Mouse (Mus musculus) adrenal gland, adult (tissue): Measurements from ENCODE around the gene Hoxa7.

Source experiments
- DNase-seq, 2 experiments: peaks; one replicate each; pipeline ENCODE4 v3.0.0; 2022 to 2023; ENCODE audit warnings: low spot score in 1 of 2; ENCODE audit not compliant: inconsistent age in 2 of 2

Gene Hoxa7

GRCm38 (mm10) chr6:52200751-52201250 is 20.9 kb downstream of the Hoxa7 start:
- no peak for DNase-seq

GRCm38 (mm10) chr6:52200073-52200750 is 21.4 kb downstream of the Hoxa7 start:
- DNase-seq, result peak; percentile 39 to 75

- DNase-seq, result peak; percentile 73 to 88
These were observed 24.4 kb downstream of the Hoxa7 start for GRCm38 (mm10) chr6:52197271-52197670.

GRCm38 (mm10) chr6:52196811-52197210 is 24.8 kb downstream of the Hoxa7 start:
- DNase-seq, result no peak

GRCm38 (mm10) chr6:52194690-52195089 is 27.0 kb downstream of the Hoxa7 start:
- no peak for DNase-seq

GRCm38 (mm10) chr6:52191860-52192550 is 29.6 kb downstream of the Hoxa7 start:
- DNase-seq, result peak; percentile 91 to 96

- peak; percentile 57 to 77 for DNase-seq
These were observed 30.5 kb downstream of the Hoxa7 start, which contains the start of gene Hoxa4 for GRCm38 (mm10) chr6:52190906-52191810. Gene Hoxa4, minus strand, starts transcription at chr6:52191753.

GRCm38 (mm10) chr6:52190410-52190809 is 31.2 kb downstream of the Hoxa7 start:
- DNase-seq, result peak; percentile 32 to 68

- peak in 1 of 2 experiments; percentile 51 for DNase-seq
These were observed 31.7 kb downstream of the Hoxa7 start for GRCm38 (mm10) chr6:52189909-52190308.

- peak in 1 of 2 experiments; percentile 65 for DNase-seq
These were observed 32.5 kb downstream of the Hoxa7 start for GRCm38 (mm10) chr6:52189172-52189591.

- DNase-seq, result no peak
These were observed 35.2 kb downstream of the Hoxa7 start for GRCm38 (mm10) chr6:52186500-52186899.

- DNase-seq, result no peak
These were observed 35.8 kb downstream of the Hoxa7 start for GRCm38 (mm10) chr6:52185834-52186233.

GRCm38 (mm10) chr6:52185222-52185621 is 36.4 kb downstream of the Hoxa7 start:
- DNase-seq, result peak; percentile 61 to 84

- peak in 1 of 2 experiments; percentile 50 for DNase-seq
These were observed 37.0 kb downstream of the Hoxa7 start for GRCm38 (mm10) chr6:52184668-52185067.

GRCm38 (mm10) chr6:52183311-52184080 is 38.2 kb downstream of the Hoxa7 start:
- no peak for DNase-seq

- DNase-seq, result no peak
These were observed 38.9 kb downstream of the Hoxa7 start for GRCm38 (mm10) chr6:52182793-52183192.

GRCm38 (mm10) chr6:52182030-52182429 is 39.6 kb downstream of the Hoxa7 start:
- no peak for DNase-seq

GRCm38 (mm10) chr6:52180726-52181125 is 40.9 kb downstream of the Hoxa7 start:
- DNase-seq, result no peak

- DNase-seq, result no peak
These were observed 41.4 kb downstream of the Hoxa7 start for GRCm38 (mm10) chr6:52180213-52180710.

GRCm38 (mm10) chr6:52179690-52180089 is 42.0 kb downstream of the Hoxa7 start:
- peak in 1 of 2 experiments; percentile 11 for DNase-seq
